ENCODE assay signal across 11 mouse cellular contexts in the genomic region with DNA sequence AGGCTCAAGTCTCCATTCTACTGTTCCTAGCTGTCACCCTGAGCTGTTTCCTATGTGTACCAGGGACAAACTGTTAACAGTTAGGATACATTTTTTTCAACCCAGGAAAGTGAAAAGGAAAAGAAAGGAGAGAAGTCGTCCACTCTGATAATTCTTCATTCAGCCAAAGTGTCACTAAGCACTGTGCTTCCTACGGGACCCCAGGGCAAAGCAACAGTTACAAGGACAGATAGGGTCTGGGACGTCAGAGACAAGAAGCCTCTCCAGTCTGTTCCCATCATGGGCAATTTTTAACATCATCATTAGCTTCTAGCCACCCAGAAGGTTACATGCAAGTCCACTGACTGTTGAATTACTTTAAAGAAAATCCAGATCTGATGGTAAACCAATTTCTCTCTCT.
"Had no signal": no experiment of that assay in that cellular context is flagged by ENCODE, and none has a peak within 500 bp of the region (broad histone marks: within the 10 kb centered on the region; RNA-seq: fewer than 3 reads in every experiment).

No protein-coding gene starts in this region.

- ATAC-seq: midbrain, embryonic 13.5 days had no signal

- H3K4me3 ChIP-seq: limb, embryonic 12.5 days; midbrain, embryonic 13.5 days; stomach, embryonic 15.5 days had no signal

- H3K4me2 ChIP-seq: limb, embryonic 12.5 days; midbrain, embryonic 13.5 days; stomach, embryonic 15.5 days had no signal

- DNase-seq: kidney, adult 18-20 months; kidney, postnatal 10 days; kidney, postnatal 4 days; liver; lung, postnatal 14 days; right cerebral cortex, postnatal 14 days; thymus, adult 2 months; thymus, postnatal 25 days had no signal

- H3K27me3 ChIP-seq: midbrain, embryonic 13.5 days had no signal

- H3K9me3 ChIP-seq: limb, embryonic 12.5 days; midbrain, embryonic 13.5 days; stomach, embryonic 15.5 days had no signal

- H3K27ac ChIP-seq: limb, embryonic 12.5 days; midbrain, embryonic 13.5 days had no signal

- H3K36me3 ChIP-seq: limb, embryonic 12.5 days; midbrain, embryonic 13.5 days; stomach, embryonic 15.5 days had no signal

- H3K9ac ChIP-seq: limb, embryonic 12.5 days; midbrain, embryonic 13.5 days; stomach, embryonic 15.5 days had no signal
